Mouse (Mus musculus) right cerebral cortex, adult 2 months (tissue): ENCODE data around the gene Cd80.

Experiments
- DNase-seq, 2 experiments: peaks; one replicate each; pipeline ENCODE4 v3.0.0; 2021 to 2022; ENCODE audit warnings: low spot score in 2 of 2

The Cd80 gene

DNA sequence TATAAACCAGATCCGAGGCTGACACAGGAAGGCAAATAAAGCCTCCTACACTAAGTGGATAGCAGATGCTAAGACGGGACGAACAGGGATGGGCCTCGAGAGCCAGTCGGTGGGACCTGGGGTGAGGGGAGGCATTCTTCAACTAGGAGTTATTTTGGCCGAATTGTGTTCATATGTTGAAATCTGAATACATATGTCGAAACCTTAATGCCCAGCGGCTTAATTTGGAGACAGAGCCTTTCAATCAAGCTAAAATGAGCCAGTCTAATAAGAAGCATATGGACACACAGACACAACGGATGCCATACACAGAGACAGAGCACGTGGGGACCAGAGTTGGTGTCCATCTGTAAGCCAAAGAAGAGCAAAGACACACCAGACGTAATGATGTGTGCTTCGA, 6.9 kb upstream of the Cd80 start:
- DNase-seq: no peak

DNA sequence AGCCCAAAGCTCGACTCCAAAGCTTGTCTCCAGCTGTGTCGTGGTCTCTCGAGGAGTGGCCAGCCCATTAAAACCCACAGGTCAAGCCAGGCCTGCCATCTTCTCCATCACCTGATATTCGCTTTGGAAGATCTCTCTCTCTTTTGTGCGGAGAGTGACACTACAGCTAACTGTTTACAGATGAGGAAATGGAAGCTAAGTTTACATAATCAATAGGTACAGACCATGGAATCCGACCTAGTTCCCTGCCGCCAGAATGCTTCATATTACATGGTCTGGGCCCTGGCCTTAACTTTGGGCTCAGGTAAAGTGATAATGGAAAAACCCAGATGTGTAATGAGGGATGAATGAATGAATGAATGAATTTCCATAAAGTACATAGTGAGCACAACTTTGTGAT, 4.7 kb upstream of the Cd80 start:
- no peak for DNase-seq

DNA sequence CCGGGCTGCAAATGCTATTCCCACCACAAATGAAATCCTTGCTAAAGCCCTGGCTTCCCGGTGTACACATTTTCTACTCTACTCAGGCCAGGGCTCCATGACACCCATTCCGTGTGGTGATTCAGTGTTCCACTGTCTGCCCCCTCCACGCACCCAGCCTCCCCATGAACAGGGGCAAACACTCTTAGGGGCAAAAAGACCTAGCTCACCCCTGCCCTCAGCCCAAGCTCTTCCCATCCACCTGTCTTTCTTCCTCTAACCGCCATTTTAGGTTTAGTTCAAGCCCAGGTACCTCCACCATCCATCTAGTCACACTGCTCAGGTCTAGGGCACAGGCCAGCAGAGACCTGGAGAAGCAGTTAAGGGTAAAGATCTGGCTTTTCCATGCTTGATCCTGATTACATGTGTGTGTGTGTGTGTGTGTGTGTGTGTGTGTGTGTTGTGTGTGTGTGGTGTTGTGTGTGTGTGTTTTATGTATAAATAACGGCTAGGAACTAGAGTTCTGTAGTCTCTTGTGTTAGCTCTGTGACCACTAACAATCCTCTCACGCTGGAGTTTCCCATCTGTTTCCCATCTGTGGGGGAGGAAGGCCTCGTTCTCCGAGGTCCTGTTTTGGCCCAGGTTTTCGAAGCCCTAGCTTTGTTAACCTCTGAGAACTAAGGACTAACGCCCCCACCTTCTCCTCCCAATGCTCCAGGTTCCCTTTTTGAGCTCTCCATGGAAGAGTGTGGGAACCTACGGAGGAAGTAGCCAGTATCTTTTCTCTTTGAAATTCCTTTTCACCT, 3.7 kb upstream of the Cd80 start:
- DNase-seq: no peak

DNA sequence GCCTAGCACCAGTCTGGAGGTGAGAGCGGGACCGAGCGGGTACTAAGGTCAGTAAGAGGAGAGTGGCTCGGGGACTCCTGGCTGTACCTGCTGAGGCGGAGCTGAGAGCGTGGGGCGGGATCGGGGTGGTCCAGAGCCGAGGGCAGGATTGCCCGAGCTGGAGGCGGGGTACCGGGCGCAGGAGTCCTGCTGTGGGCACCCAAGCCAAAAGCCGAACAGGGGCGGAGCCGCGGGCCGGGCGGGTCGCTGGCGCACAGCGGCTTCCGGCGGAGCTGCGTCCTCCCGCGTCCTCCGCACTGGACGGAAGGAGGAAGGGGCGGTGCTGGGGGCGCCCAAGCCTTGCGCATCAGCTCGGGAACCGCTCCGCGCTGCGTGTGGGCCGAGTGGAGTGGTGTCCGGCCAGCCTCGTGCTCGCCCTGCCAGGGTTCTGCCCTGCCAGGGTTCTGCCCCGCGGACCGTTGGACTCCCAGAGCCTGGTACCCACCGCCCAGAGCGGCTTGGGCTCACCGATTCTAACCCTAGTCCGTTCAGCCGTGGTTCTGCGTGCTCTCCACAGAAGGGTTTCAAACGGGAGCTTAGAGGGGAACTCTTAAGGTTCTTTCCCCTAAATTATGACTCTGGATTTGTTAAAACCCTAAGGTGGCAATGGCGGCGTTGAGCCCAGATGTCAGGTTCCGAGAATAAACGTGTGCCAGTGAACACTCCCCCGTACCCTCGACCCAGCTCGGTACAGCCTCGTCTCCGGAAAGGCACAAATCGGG, 2.7 kb upstream of the Cd80 start, which contains the start of gene Adprh:
TSS of gene Adprh (minus strand) at position 262 of the 761 bp plus-strand sequence.
- DNase-seq: peak; percentile 87 to 89

DNA sequence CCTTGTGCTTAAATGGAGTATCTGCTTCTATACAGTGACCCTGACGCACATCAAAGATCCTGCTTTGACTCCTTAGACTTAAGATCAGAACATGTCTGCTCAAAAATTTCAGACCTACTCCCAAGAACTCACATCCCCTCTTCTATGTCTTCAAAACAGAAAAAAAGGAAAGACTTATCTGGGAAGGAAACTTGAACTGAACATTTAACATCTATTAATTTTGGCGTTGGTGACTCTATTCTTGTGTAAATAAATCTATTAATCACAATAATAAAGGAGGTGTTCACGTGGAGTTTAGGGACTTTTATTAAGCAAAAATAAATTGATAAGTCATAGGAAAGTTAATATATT, 2.2 kb upstream of the Cd80 start:
- DNase-seq: no peak

DNA sequence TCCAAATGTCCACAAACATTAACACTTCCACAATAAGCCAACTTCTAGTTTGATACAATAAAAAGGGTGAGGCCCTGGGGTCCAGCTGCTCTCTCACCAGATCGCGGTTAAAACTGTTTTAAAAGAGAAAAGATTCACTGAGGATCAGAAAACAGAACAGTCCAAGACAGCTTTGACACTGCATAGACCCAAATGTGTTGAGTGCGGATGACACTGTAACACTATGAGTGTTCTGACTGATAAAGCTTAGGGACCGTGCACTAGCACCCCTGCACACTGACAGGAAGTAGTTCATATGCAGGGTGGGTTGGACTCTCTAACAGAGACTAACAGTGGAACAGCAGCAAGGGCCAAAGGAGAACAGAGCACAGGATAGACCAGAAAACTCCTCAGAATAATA, 1.4 kb upstream of the Cd80 start:
- no peak for DNase-seq

DNA sequence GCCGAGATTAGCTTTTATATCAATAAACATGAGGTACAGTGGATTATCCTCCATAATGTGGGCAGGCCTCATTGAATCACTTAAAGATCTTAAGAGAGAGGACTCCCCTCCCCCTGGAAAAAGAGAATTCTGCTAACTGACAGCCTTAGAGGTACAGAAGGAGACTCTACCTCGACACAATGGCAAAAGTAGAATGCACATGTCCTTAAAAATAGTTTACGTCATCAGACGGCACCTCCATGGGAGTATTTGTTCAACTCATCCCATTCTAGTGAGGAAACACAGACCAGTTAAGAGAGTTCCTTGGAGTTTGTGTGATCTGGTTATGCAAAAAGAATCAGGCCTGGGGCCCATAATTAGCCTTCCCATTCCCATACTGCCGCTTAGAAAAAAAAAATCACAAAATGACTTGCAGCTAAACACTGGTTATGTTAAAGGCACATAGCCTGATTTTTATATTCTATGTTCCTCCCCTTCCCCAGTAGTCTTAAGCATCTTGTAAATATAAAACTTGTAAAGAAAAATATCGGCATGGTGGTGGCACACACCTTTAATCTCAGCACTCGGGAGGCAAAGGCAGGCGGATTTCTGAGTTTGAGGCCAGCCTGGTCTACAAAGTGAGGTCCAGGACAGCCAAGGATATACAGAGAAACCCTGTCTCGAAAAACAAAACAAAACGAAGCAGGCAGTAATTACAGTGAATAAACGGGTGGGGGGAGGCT, 667 bp upstream of the Cd80 start:
- DNase-seq: no peak

DNA sequence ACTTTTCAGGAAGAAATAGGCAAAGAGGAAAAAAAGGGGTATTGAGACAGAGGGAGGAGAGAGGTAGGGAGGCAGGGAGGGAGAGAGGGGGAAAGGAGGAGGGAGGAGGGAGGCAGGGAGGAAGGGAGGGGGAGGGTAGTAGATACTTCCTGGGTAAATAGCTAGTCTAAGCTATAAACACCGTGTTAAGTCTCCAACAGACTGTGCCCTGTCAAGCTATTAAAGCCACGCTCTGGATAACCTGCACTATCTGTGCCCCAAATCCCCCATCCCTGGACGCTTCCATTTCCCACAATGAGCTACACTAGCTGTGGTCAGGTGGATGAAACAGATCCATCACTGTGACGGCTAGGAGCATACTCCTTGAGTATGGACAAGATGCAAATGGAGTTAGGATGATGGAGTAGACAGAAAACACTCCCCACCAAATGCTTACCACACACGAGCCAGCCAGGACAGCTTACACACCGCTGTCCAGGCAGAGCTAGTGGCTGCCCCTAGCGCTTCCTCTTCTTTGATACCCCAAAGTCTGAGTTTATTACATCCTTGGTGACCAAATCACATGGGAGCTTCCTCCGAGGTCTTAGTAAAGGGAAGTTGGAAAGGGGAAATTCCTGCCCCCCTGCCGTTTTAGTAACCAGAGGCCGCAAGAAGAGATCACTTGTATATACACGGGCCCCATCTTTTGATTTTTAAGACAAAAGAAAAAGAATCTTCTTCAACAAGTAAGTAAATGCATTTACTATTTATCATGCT, 1.6 kb downstream of the Cd80 start:
- DNase-seq: no peak

DNA sequence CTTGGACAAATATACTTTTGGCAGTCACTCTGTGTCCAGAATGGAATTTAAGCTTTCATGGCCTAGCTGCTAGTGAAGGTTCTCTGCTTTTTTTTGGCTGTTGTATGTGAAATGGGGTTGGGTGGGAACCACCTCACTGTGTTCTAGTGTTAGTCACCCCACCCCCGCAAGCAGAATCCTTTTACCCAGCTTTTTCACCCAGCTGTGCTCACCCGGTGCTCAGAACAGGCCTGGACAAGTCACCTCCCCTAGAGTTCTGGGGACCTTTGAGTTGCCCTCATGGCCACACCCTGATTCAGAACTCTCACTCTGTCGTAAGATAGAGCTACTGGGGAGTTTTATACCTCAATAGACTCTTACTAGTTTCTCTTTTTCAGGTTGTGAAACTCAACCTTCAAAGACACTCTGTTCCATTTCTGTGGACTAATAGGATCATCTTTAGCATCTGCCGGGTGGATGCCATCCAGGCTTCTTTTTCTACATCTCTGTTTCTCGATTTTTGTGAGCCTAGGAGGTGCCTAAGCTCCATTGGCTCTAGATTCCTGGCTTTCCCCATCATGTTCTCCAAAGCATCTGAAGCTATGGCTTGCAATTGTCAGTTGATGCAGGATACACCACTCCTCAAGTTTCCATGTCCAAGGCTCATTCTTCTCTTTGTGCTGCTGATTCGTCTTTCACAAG, 3.4 kb downstream of the Cd80 start:
- no peak for DNase-seq

DNA sequence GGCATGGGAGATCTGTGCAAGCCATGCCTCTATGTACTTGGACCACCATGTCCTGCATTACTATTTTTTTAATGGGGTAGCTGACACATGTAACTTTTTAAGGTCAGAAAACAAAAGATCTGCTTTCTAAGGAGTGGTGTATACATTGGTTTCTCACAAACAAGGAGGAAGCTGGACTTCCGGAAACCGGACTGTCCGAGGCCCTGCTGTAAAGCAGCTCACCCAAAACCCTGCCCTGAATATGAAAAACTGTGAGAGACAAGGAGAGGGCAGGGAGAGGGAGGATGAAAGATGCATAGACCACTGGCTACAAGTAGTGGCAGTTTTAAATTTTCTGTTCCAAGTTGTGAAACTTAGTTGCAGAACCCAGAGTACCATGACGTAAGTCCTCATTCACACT, 4.6 kb downstream of the Cd80 start:
- no peak for DNase-seq

DNA sequence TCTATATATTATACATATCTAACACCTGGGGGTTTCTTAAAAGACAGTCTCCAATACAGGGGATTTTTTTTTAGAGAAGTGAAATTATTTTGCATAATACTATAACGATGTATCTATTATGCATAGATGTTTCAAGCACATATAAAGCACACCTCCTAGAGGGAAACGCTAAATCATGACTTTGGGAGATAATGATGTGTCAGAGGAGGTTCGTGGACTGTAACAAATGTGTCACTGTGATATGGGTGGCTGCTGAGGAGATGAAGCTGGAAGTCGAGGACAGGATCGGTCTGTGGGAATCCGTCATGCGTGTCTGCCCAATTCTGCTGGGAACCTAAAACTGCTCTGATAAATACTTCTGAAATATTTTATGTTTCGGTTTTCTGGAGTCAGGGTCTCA, 6.4 kb downstream of the Cd80 start:
- no peak for DNase-seq

DNA sequence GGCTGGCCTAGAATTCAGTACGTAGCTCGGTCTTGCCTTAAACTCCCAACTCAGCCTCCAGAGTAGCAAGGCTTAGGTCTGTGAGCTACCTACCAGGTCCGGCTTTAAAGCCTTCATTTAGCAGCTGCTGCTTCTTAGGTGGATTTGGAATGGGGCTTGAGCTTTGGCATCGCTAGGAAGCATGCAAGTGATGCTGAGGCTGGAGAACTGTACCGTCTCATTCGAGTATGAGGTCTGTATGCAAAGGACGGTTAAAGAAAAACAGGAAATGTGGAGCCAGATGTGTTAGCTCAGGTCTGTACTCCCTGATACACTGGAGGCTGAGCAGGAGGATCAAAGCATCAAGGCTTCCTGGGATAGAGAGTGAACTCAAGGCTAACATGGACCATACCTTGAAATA, 6.8 kb downstream of the Cd80 start:
- no peak for DNase-seq

DNA sequence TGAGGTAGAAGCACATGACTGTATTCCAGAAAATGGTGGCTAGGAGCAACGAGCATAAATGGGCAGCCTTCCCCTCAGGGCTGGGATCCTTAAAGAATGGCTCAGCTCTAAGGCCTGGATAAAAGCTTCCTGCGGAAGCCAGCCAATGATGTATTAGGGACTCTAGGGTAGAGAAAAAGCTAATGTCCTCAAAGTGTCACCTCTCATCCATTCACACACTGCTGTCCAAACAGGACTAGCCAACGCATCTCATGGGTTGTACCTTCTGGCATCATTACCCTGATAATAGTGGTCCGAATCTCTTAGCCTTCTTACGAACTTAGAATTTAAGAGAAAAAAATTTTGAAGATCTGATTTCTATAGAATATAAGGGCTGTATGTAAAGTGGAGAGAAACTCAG, 7.9 kb downstream of the Cd80 start:
- DNase-seq: no peak

DNA sequence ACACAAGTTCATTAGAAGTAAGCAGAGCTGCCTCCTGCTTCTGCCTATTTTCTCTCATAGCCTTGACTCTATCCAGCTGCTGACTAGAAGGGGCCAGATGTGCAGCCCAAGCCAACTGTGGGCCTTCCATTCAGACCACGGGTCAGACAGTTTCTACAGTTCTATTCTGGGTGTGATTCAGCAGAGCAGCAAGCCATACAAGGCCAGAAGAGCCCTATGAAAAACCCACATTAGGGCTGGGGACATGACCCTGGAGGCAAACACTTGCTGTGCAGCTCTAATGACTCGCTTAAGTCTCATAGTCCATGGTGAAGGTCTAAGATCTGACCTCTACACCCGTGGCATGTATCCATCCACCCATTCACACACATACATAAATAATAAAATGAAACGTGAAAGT, 10.7 kb downstream of the Cd80 start:
- DNase-seq: no peak

DNA sequence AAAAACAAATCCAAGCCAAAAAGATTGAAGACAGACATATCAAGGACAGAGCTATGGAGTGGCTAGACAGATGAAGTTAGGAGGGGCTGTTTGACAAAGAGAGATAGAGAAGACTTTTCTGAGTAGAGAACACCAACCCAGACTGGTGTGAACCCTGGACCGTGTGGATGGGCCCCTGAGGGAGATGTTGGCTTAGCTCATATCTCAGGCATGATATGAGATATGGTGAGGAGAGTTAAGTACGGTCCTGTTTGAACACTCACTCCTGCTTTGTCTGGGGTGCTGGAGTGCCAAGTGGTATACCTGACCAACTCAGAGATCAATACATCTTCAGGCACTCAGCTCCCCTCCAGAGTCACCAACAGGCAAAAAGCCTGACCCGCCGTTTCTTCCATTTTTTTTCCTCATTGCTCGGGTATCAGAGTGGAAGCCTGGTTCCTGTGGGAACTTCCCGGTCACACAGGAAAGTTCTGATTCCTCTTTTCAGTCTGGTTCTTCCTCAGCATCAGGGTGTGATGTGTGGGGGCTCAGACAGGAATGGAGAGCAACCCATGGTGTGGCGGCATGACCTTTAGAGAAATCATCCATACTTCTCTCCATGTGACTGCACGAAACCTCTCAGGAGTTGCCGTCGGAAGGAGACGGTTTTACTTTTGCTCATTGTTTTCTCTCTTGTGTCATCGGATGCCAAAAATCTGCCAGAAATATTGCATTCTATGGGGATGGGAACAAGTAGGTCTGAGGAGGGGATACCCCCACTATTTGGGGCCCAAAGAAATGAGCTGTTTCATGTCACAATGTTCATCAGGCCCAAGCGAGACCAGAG, 11.9 kb downstream of the Cd80 start:
- no peak for DNase-seq

DNA sequence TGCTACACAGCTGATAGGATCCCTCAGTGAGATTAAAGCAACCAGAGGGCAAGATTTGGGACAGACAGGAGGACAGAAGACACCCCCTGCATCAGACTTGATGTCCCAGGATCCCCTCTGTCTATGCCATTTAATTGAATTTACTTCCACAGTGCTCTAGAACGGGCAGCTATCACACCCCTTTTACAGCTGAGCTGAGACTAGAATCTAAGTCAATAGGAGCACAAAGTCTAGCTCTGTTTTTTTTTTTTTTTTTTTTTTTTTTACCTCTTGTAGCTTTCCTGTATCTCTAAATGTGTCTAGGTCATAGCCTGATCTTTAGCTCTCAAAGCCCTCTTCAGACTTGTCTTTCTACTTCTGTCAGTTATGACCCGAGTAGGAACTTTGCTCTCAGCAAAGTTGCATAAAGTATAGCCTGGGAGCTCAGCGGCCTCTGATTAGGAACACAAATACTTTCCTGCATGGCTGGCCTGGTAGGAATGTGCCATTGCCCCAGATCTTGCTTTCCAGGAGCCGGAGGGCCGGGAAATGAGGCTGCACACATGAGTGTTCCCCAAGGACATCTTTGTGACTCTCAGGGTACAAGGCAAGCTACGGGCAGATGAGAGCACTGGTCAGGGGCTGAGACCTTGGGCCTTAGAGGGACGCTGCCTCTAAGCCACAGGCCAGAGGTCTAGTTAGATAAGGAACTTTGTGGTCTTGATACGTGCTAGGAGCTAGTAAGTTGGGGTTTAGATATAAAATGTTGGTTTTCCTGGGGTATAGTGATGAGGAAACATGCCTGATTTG, 12.8 kb downstream of the Cd80 start:
- DNase-seq: no peak

DNA sequence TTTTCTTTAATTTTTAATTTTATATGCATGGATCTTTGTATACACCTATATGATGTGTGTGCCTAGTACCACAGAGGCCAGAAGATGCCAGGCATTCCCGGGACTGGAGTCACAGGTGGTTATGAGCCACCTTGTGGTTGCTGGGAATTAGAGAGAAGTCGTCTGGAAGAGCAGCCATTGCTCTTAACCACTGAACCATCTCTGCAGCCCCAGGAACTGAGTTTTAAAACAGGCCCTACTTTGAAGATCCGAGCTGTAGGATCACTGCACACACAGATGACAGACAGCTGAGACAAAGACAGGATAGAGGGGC, 13.3 kb downstream of the Cd80 start:
- DNase-seq: no peak

DNA sequence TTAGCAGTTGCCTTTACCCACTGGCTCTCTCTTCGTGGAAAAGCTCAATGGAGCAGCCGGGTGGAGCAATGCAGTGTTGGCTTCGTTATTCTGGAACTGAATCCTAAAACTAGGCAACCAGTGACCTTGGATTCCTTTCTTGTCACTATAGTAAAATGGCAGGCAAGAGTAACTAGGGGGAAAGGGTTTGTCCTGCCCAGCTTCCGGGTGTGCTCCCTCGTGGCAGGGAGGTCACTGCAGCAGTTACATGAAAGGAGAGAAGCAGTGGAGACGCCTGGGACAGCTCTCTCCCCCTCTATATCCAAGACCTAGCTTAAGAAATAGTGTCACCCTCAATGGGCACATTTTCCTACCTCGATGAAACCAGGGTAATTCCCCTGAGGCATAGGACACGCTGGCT, 14.1 kb downstream of the Cd80 start:
- no peak for DNase-seq

DNA sequence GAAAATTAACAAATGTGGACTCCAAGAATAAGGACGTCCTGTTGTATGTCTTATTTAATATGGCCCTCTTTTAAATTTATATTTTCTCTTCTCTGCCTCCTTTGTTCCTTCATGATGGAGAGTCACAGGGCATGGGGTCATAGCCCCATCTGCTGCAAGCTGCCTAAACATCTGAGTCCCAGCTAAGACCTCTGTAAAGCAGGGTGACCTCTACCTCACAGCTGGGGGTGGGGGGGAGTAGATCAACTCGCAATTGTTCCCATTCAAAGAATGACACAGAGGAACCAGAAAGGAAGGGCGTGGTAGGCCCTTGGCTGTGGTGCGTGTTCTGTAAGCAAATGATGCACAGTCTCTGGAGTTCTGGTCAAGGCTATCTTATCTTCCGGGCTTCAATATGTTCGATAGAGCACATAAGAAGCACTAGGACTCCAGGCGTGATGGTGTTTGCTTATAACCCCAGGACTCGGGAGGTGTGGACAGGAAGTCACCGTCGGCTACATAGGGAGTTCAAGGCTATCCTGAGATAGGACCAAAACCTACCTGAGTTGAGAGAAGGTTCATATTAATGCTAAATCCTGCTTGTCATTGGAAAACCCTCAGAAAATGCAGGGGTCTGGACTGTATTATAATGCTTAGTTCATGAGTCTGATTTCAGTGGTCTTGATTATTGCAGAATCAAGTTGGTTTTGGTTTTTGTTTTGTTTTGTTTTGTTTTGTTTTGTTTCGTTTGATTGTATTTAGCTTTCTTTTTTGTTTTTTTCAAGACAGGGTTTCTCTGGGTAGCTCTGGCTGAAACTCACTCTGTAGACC, 16.5 kb downstream of the Cd80 start:
- no peak for DNase-seq
